Mouse (Mus musculus) spleen, adult 2 months (tissue): Measurements from ENCODE around the gene Dst.

Experiments used
- CTCF ChIP-seq: fragments of 200-500 bp; IDR thresholded peaks from 2 replicates; pipeline ENCODE4 v1.5.1; 2011; ENCODE audit warnings: mild to moderate bottlenecking, inconsistent platforms; ENCODE audit not compliant: insufficient read depth, insufficient read length, insufficient replicate concordance; ENCODE audit errors: extremely low read depth
- POLR2A ChIP-seq: fragments of 200-500 bp; IDR thresholded peaks from 2 replicates; pipeline ENCODE4 v1.6.1; 2011; ENCODE audit warnings: low read depth, low read length, inconsistent platforms

GRCm38 (mm10) chr1:34269578-34269977, 361.6 kb downstream of the Dst start:
- TF ChIP-seq CTCF: no peak
- TF ChIP-seq POLR2A: no peak
